Mouse (Mus musculus): ENCODE data around the gene Olfr282. TPM values are rescaled to one million over a fixed set of nuclear protein-coding genes. Genes with fewer than 3 reads are reported as not detected.

Gene Olfr282
- polyA plus RNA-seq, 1 experiment from 2014 or later = not detected

GRCm38 (mm10) chr15:98418096-98418495, 12.9 kb upstream of the Olfr282 start:
- no peak for ATAC-seq (replicated peaks)
- Histone ChIP-seq H3K27me3 (no peaks in the 10 kb centered on the region), H3K4me2 (replicated peaks) (no peak overlapping the region), H3K27ac (replicated peaks) (no peak overlapping the region), H3K36me3 (no peaks in the 10 kb centered on the region), H3K4me3 (no peak overlapping the region), H3K9me3 (no peaks in the 10 kb centered on the region), H3K9ac (replicated peaks) (no peak overlapping the region), H3K4me1 (no peaks in the 10 kb centered on the region)
- 71% methylated on average over 7 of the region's 7 CpGs for WGBS

DNA sequence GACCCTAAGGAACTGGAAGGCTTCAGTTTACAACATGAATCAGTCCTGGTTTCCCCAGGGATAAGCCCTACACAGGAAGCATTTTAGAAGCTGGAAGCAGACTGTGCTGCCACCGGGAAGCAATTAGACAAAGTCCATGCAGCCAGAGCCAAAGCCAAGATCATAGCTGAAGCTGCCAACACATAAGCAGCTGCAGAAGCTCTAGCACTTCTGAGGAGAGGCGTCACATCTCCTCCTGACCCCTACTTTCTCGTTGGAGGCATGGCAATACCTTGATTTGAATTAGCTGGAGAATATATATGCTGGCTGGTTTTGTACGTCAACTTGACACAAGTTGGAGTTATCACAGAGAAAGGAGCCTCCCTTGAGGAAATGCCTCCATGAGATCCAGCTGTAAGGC, 10.1 kb upstream of the Olfr282 start:
- Histone ChIP-seq H3K27ac (replicated peaks) (no peak overlapping the region), H3K9ac (replicated peaks) (no peak overlapping the region), H3K9me3 (no peaks in the 10 kb centered on the region), H3K4me2 (replicated peaks) (no peak overlapping the region), H3K4me1 (no peaks in the 10 kb centered on the region), H3K36me3 (no peaks in the 10 kb centered on the region), H3K27me3 (no peaks in the 10 kb centered on the region), H3K4me3 (no peak overlapping the region)
- 83% methylated on average over 4 of the region's 4 CpGs for WGBS
- ATAC-seq (replicated peaks) = no peak

DNA sequence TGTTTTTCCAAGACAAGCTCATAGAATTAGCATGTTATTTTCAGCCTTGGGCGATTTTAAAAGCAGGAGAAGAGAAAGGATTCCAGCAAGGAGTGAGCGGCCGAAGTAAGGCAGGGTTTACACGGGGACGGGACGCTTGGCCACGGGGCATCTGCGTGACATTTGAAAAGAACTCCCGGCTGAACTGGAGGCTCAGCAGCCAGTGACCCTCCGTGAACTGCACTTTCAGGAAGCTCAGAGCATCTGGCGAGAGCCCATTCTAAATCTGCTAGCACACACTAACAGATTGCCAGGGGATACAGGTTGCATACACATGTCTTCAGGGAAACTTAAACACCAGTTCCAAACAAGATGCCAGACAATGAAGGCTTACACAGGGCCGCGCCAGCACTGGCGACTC, 6.7 kb upstream of the Olfr282 start:
- WGBS = 68% methylated on average over 14 of the region's 14 CpGs
- no peak for ATAC-seq (replicated peaks)

GRCm38 (mm10) chr15:98424753-98425152, 6.3 kb upstream of the Olfr282 start:
- Histone ChIP-seq H3K27me3 (no peaks in the 10 kb centered on the region), H3K9me3 (no peaks in the 10 kb centered on the region)

More for the DNA sequence above, 6.7 kb upstream of the Olfr282 start:
- Histone ChIP-seq H3K36me3 (no peaks in the 10 kb centered on the region), H3K9me3 (no peaks in the 10 kb centered on the region), H3K27ac (replicated peaks) (no peak overlapping the region), H3K4me3 (no peak overlapping the region), H3K9ac (replicated peaks) (no peak overlapping the region), H3K4me1 (no peaks in the 10 kb centered on the region), H3K27me3 (no peaks in the 10 kb centered on the region), H3K4me2 (replicated peaks) (no peak overlapping the region)

DNA sequence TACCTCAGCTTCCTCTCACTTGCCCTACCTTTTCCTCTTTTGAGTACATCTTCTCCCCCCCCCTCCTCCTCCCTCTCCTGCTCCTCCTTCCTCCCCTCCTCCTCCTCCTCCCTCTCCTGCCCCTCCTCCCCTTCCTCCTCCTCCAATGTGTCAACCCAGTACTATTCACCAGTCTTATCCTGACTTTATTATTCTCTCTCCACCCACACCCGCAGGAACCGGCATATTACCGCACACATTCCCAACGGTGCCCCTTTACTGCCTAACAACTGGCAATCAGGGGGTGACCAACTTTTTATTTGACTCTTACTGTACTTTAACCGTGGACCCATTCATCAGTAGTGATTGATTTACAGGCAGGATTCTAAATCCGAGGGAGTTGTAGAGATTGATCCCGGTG, 5.8 kb upstream of the Olfr282 start:
- WGBS = 86% methylated on average over 7 of the region's 7 CpGs
- Histone ChIP-seq H3K4me3 (no peak overlapping the region), H3K9me3 (no peaks in the 10 kb centered on the region), H3K36me3 (no peaks in the 10 kb centered on the region), H3K27me3 (no peaks in the 10 kb centered on the region), H3K4me1 (no peaks in the 10 kb centered on the region), H3K27ac (replicated peaks) (no peak overlapping the region), H3K4me2 (replicated peaks) (no peak overlapping the region), H3K9ac (replicated peaks) (no peak overlapping the region)
- no peak for ATAC-seq (replicated peaks)

More at GRCm38 (mm10) chr15:98424753-98425152, 6.3 kb upstream of the Olfr282 start:
- WGBS = 74% methylated on average over 6 of the region's 6 CpGs
- Histone ChIP-seq H3K9ac (replicated peaks) (no peak overlapping the region), H3K36me3 (no peaks in the 10 kb centered on the region), H3K4me2 (replicated peaks) (no peak overlapping the region), H3K4me1 (no peaks in the 10 kb centered on the region), H3K4me3 (no peak overlapping the region), H3K27ac (replicated peaks) (no peak overlapping the region)
- no peak for ATAC-seq (replicated peaks)

DNA sequence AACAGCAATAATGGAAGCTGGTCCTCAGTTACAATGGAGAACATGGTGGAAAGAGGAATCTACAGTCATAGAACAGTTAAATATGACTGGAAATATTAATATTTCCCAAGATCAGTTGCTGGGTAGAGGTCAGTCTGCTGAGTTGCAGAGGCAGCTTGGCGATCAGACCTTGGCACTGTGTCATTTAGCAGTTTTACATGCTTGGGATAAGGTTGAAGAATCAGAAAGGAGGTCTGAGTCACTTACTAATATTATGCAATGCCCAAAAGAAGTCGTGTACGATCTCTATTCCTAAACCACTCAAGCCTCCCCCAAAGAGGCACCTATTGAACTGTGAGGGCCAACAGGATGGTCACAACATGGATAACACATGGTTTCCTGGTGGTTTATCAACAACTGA, 13.5 kb downstream of the Olfr282 start:
- ATAC-seq (replicated peaks) = no peak
- no peak overlapping the region for H3K9ac ChIP-seq (replicated peaks)

GRCm38 (mm10) chr15:98448521-98448920, 17.5 kb downstream of the Olfr282 start:
- Histone ChIP-seq H3K9ac (replicated peaks) (no peak overlapping the region), H3K9me3 (no peaks in the 10 kb centered on the region), H3K4me1 (no peaks in the 10 kb centered on the region), H3K4me3 (no peak overlapping the region), H3K27ac (replicated peaks) (no peak overlapping the region), H3K4me2 (replicated peaks) (no peak overlapping the region), H3K36me3 (no peaks in the 10 kb centered on the region), H3K27me3 (no peaks in the 10 kb centered on the region)
- ATAC-seq (replicated peaks) = no peak
- WGBS = 60% methylated on average over 4 of the region's 4 CpGs

More for the DNA sequence above, 13.5 kb downstream of the Olfr282 start:
- no peaks in the 10 kb centered on the region for H3K36me3 ChIP-seq
- no peaks in the 10 kb centered on the region for H3K27me3 ChIP-seq
- H3K4me3 ChIP-seq = no peak overlapping the region
- no peaks in the 10 kb centered on the region for H3K4me1 ChIP-seq
- no peak overlapping the region for H3K4me2 ChIP-seq (replicated peaks)
- H3K27ac ChIP-seq (replicated peaks) = no peak overlapping the region
- no peaks in the 10 kb centered on the region for H3K9me3 ChIP-seq
- WGBS = 85% methylated on average over 3 of the region's 3 CpGs

- H3K9ac ChIP-seq (replicated peaks) = no peak within 1 kb of the TSS
- no peak for ATAC-seq (replicated peaks)
Observed at GRCm38 (mm10) chr15:98452288-98452687, 21.3 kb downstream of the Olfr282 start, which contains the start of gene Olfr281. Gene Olfr281 (plus strand): TSS chr15:98452588.

DNA sequence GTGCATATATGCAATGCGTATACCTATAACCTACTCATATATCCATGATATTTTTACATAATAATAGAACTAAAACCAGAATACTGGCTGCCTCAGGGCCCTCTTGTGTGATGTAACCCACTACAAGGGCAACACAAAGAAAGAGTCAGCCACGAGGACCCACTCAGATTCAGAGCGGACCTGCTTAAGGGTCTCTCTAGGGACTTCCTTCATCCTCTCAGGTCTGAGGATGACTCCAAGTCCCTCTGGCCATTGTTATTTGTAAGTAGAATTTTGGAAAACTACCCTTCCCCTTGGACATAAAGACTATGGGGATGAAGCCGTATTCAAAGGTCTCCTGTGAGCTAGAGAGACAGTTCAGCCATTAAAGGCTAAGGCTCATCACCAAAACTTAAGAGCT, 38.6 kb downstream of the Olfr282 start, which contains the start of gene OR5BS1P:
OR5BS1P (plus strand) TSS at position 301 of the 400 bp plus-strand sequence.
- H3K36me3 ChIP-seq = no peaks in the 10 kb centered on the region
- H3K27me3 ChIP-seq = no peaks in the 10 kb centered on the region
- H3K4me2 ChIP-seq (replicated peaks) = no peak within 1 kb of the TSS
- no peak for ATAC-seq (replicated peaks)
- H3K4me1 ChIP-seq = no peaks in the 10 kb centered on the region
- H3K27ac ChIP-seq (replicated peaks) = no peak within 1 kb of the TSS
- H3K9ac ChIP-seq (replicated peaks) = no peak within 1 kb of the TSS
- H3K9me3 ChIP-seq = no peaks in the 10 kb centered on the region
- WGBS = 95% methylated on average over 4 of the region's 4 CpGs
- H3K4me3 ChIP-seq = no peak within 1 kb of the TSS

More at GRCm38 (mm10) chr15:98452288-98452687, 21.3 kb downstream of the Olfr282 start, which contains the start of gene Olfr281:
- WGBS = 92% methylated on average over 7 of the region's 7 CpGs
- H3K4me3 ChIP-seq = no peak within 1 kb of the TSS
- no peaks in the 10 kb centered on the region for H3K36me3 ChIP-seq
- no peak within 1 kb of the TSS for H3K27ac ChIP-seq (replicated peaks)
- no peak within 1 kb of the TSS for H3K4me2 ChIP-seq (replicated peaks)
- no peaks in the 10 kb centered on the region for H3K9me3 ChIP-seq
- no peaks in the 10 kb centered on the region for H3K27me3 ChIP-seq
- H3K4me1 ChIP-seq = no peaks in the 10 kb centered on the region

DNA sequence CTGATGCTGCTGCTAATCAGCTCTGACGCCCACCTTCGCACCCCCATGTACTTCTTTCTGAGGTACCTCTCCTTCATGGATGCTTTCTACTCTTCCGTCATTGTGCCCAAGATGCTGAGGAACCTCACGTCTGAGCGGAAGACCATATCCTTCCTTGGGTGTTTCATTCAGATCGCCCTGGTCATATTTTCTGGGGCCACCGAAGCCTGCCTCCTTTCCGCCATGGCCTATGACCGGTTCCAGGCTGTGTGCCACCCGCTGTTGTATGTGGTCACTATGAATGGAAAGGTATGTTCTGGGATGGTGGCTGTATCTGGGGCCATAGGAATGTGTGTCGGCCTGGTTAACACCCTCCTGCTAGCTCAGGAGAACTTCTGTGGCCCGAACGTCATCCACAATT, 40.5 kb downstream of the Olfr282 start:
- Histone ChIP-seq H3K4me2 (replicated peaks) (no peak overlapping the region), H3K9me3 (no peaks in the 10 kb centered on the region), H3K9ac (replicated peaks) (no peak overlapping the region), H3K4me3 (no peak overlapping the region), H3K4me1 (no peaks in the 10 kb centered on the region), H3K36me3 (no peaks in the 10 kb centered on the region), H3K27ac (replicated peaks) (no peak overlapping the region), H3K27me3 (no peaks in the 10 kb centered on the region)
- 93% methylated on average over 13 of the region's 13 CpGs for WGBS
- ATAC-seq (replicated peaks) = no peak

DNA sequence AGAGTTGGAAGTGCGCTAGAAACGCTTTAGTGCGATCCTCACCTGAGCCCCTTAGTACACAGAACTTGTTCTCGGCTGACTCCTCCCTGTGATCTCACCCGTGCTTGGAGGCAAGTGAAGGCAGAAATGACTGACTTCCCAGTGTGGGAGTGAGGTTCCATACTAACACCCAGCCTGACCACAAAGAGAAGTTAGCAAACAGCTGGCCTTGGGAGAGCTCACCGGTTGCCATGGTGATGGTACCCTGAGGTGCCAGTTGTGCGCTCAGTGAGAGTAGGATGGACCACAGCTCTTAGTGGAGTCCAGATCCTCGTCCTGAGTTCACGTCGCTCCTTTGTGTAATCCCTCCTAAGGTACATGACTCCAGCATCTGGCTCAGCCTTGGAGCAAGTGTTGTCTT, 43.9 kb downstream of the Olfr282 start:
- H3K4me3 ChIP-seq = no peak overlapping the region
- ATAC-seq (replicated peaks) = no peak
- H3K36me3 ChIP-seq = no peaks in the 10 kb centered on the region
- H3K9ac ChIP-seq (replicated peaks) = no peak overlapping the region
- no peak overlapping the region for H3K4me2 ChIP-seq (replicated peaks)
- 79% methylated on average over 10 of the region's 10 CpGs for WGBS
- no peaks in the 10 kb centered on the region for H3K27me3 ChIP-seq
- no peaks in the 10 kb centered on the region for H3K9me3 ChIP-seq
- H3K4me1 ChIP-seq = no peaks in the 10 kb centered on the region
- no peak overlapping the region for H3K27ac ChIP-seq (replicated peaks)

DNA sequence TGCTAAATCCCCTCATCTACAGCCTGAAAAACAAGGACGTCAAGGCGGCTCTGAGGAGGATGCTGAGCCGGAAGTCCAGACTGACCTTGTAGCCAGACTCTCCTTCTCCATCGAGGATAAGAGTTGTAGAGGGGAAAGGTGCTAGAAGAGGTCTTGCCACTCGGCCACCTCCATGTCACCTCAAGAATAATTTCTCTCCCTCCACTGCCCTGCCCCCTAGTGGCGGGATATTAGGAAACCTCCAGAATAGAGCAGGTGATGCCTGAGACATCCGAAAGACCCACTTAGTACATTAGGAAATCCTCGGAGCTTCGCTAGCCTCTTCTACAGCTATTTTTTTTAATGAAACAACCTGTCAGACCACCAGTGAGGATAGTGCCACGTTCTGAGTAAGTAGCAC, 44.4 kb downstream of the Olfr282 start:
- H3K9me3 ChIP-seq = no peaks in the 10 kb centered on the region
- no peak overlapping the region for H3K4me2 ChIP-seq (replicated peaks)
- H3K9ac ChIP-seq (replicated peaks) = no peak overlapping the region
- no peak overlapping the region for H3K27ac ChIP-seq (replicated peaks)
- H3K4me3 ChIP-seq = no peak overlapping the region
- WGBS = 60% methylated on average over 10 of the region's 10 CpGs
- no peaks in the 10 kb centered on the region for H3K36me3 ChIP-seq
- no peak for ATAC-seq (replicated peaks)
- no peaks in the 10 kb centered on the region for H3K27me3 ChIP-seq
- H3K4me1 ChIP-seq = no peaks in the 10 kb centered on the region

- no peak overlapping the region for H3K4me2 ChIP-seq (replicated peaks)
- no peak overlapping the region for H3K4me3 ChIP-seq
- 73% methylated on average over 5 of the region's 5 CpGs for WGBS
- no peaks in the 10 kb centered on the region for H3K9me3 ChIP-seq
- no peaks in the 10 kb centered on the region for H3K36me3 ChIP-seq
- no peak overlapping the region for H3K9ac ChIP-seq (replicated peaks)
- H3K27me3 ChIP-seq = no peaks in the 10 kb centered on the region
- ATAC-seq (replicated peaks) = no peak
- no peaks in the 10 kb centered on the region for H3K4me1 ChIP-seq
- no peak overlapping the region for H3K27ac ChIP-seq (replicated peaks)
Observed at GRCm38 (mm10) chr15:98476281-98476680, 45.3 kb downstream of the Olfr282 start.
